Mouse (Mus musculus) forebrain, embryonic 16.5 days (tissue): Measurements from ENCODE around the gene Ntn5. TPM values are rescaled to one million over a fixed set of nuclear protein-coding genes. Genes with fewer than 3 reads are reported as not detected.

Source experiments
- polyA plus RNA-seq: library from polyadenylated mRNA; unstranded; fragments of >200 nt; fragmentation: Nextera tagmentation; extraction: Ambion mirVana; gene quantifications from 2 replicates; pipeline ENCODE4 v1.2.1, GENCODE M21; 2015

The Ntn5 gene
- polyA plus RNA-seq, 1 experiment from 2014 or later = 0.80 TPM

Other genes starting within 250 kb of the Ntn5 start
- gene Gys1, start 249.2 kb upstream of the Ntn5 start, polyA plus RNA-seq = 19.9 and 21.6 TPM in 2 replicates
- gene Ruvbl2, start 245.9 kb upstream of the Ntn5 start, polyA plus RNA-seq = 137 and 147 TPM in 2 replicates
- gene Ftl1, start 224.1 kb upstream of the Ntn5 start, polyA plus RNA-seq = 5,701 and 5,899 TPM in 2 replicates
- gene Bax, start 217.1 kb upstream of the Ntn5 start, polyA plus RNA-seq = 225 and 257 TPM in 2 replicates
- gene Tulp2, start 202.1 kb upstream of the Ntn5 start, polyA plus RNA-seq = 0.12 TPM in 1 of 2 replicates, not detected in the other
- not detected in 2 replicates for gene Gm45808, start 197.2 kb upstream of the Ntn5 start, polyA plus RNA-seq
- gene Dhdh, start 195.2 kb upstream of the Ntn5 start, polyA plus RNA-seq = 2.2 and 3.0 TPM in 2 replicates
- 106 and 107 TPM in 2 replicates for gene Nucb1, start 173.6 kb upstream of the Ntn5 start, polyA plus RNA-seq
- 14.4 and 16.4 TPM in 2 replicates for gene Ppp1r15a, start 157.8 kb upstream of the Ntn5 start, polyA plus RNA-seq
- 0.57 and 0.81 TPM in 2 replicates for gene Plekha4, start 157.7 kb upstream of the Ntn5 start, polyA plus RNA-seq
- gene Hsd17b14, start 129.1 kb upstream of the Ntn5 start, polyA plus RNA-seq = not detected in 2 replicates
- 24.2 and 24.5 TPM in 2 replicates for gene Bcat2, start 113.9 kb upstream of the Ntn5 start, polyA plus RNA-seq
- not detected in 2 replicates for gene Fgf21, start 68.5 kb upstream of the Ntn5 start, polyA plus RNA-seq
- gene Fut1, start 66.7 kb upstream of the Ntn5 start, polyA plus RNA-seq = not detected in 2 replicates
- gene Izumo1, start 62.2 kb upstream of the Ntn5 start, polyA plus RNA-seq = not detected in 2 replicates
- gene Rasip1, start 56.5 kb upstream of the Ntn5 start, polyA plus RNA-seq = 13.5 and 15.1 TPM in 2 replicates
- 2.8 and 4.2 TPM in 2 replicates for gene Mamstr, start 44.0 kb upstream of the Ntn5 start, polyA plus RNA-seq
- gene Fut2, start 17.6 kb upstream of the Ntn5 start, polyA plus RNA-seq = 0.10 and 0.21 TPM in 2 replicates
- gene Sec1, start 10.4 kb downstream of the Ntn5 start, polyA plus RNA-seq = 0.10 and 0.25 TPM in 2 replicates
- gene Car11, start 15.8 kb downstream of the Ntn5 start, polyA plus RNA-seq = 40.1 and 64.4 TPM in 2 replicates
- 4.1 and 4.3 TPM in 2 replicates for gene Dbp, start 21.1 kb downstream of the Ntn5 start, polyA plus RNA-seq
- 567 and 579 TPM in 2 replicates for gene Rpl18, start 31.4 kb downstream of the Ntn5 start, polyA plus RNA-seq
- gene Sphk2, start 34.0 kb downstream of the Ntn5 start, polyA plus RNA-seq = 29.9 and 31.1 TPM in 2 replicates
- 0.60 and 1.1 TPM in 2 replicates for gene Fam83e, start 37.2 kb downstream of the Ntn5 start, polyA plus RNA-seq
- not detected in 2 replicates for gene Spaca4, start 41.8 kb downstream of the Ntn5 start, polyA plus RNA-seq
- gene Lmtk3, start 99.7 kb downstream of the Ntn5 start, polyA plus RNA-seq = 18.9 and 26.4 TPM in 2 replicates
- 5.5 and 7.1 TPM in 2 replicates for gene Sult2b1, start 100.6 kb downstream of the Ntn5 start, polyA plus RNA-seq
- gene Cyth2, start 130.6 kb downstream of the Ntn5 start, polyA plus RNA-seq = 327 and 379 TPM in 2 replicates
- gene Kcnj14, start 140.8 kb downstream of the Ntn5 start, polyA plus RNA-seq = 0.85 and 1.1 TPM in 2 replicates
- 45.3 and 46.1 TPM in 2 replicates for gene Grwd1, start 146.9 kb downstream of the Ntn5 start, polyA plus RNA-seq
- gene Kdelr1, start 188.8 kb downstream of the Ntn5 start, polyA plus RNA-seq = 41.8 TPM in 2 replicates
- 0.56 and 1.5 TPM in 2 replicates for gene Grin2d, start 194.4 kb downstream of the Ntn5 start, polyA plus RNA-seq
- gene Syngr4, start 212.7 kb downstream of the Ntn5 start, polyA plus RNA-seq = 0.63 TPM in 1 of 2 replicates, not detected in the other
- gene Tmem143, start 212.9 kb downstream of the Ntn5 start, polyA plus RNA-seq = 5.7 and 6.0 TPM in 2 replicates
- 19.2 and 21.6 TPM in 2 replicates for gene Emp3, start 237.4 kb downstream of the Ntn5 start, polyA plus RNA-seq
- 3.1 and 4.6 TPM in 2 replicates for gene Ccdc114, start 240.1 kb downstream of the Ntn5 start, polyA plus RNA-seq